Mouse (Mus musculus): ENCODE measurements at regions not wholly inside any gene's neighbourhood (a gene's known extent, or its start where the extent isn't known, plus 50 kb on each side); places are given as distances from the start of the nearest gene placed in this dataset.

- DNase-seq (ENCODE audit: low read depth, low spot score) (no peak), ATAC-seq (no peak)
- no peak for TF ChIP-seq CTCF (IDR thresholded peaks at IDR 0.05)
- ChIA-PET CTCF (no interaction called here), POLR2A (no interaction called here)
- in situ Hi-C loops (cut with MboI; ENCODE audit: low pct_unique_long_range_greater_than_20kb) = no loop called here
- no peaks in the 10 kb centered on the region for H3K27me3 ChIP-seq
Measured at GRCm38 (mm10) chr12:57926886-57927285, 284.7 kb upstream of the Sstr1 start.

- ATAC-seq (no peak), DNase-seq (ENCODE audit: low read depth, low spot score) (no peak)
- no peak for TF ChIP-seq CTCF (IDR thresholded peaks at IDR 0.05)
- in situ Hi-C loops (cut with MboI; ENCODE audit: low pct_unique_long_range_greater_than_20kb) = no loop called here
- H3K27me3 ChIP-seq = no peaks in the 10 kb centered on the region
- ChIA-PET POLR2A (no interaction called here), CTCF (no interaction called here)
Measured at GRCm38 (mm10) chr12:57928030-57928429, 283.5 kb upstream of the Sstr1 start.

GRCm38 (mm10) chr12:57931856-57932255 lies 279.7 kb upstream of the Sstr1 start:
- ChIA-PET CTCF (no interaction called here), POLR2A (no interaction called here)
- ATAC-seq = no peak
- no peaks in the 10 kb centered on the region for H3K27me3 ChIP-seq
- in situ Hi-C loops (cut with MboI; ENCODE audit: low pct_unique_long_range_greater_than_20kb) = no loop called here
- no peak for DNase-seq (ENCODE audit: low read depth, low spot score)
- no peak for TF ChIP-seq CTCF (IDR thresholded peaks at IDR 0.05)

- ATAC-seq (no peak), DNase-seq (ENCODE audit: low read depth, low spot score) (no peak)
- H3K27me3 ChIP-seq = peaks cover 3% of the 10 kb centered on the region
- in situ Hi-C loops (cut with MboI; ENCODE audit: low pct_unique_long_range_greater_than_20kb) = no loop called here
- POLR2A ChIA-PET = no interaction called here
- CTCF ChIA-PET = no interaction called here
- no peak for TF ChIP-seq CTCF (IDR thresholded peaks at IDR 0.05)
Measured at GRCm38 (mm10) chr12:57949886-57950285, 261.7 kb upstream of the Sstr1 start.

- DNase-seq (ENCODE audit: low read depth, low spot score) (no peak), ATAC-seq (no peak)
- H3K27me3 ChIP-seq = peaks cover 11% of the 10 kb centered on the region
- POLR2A ChIA-PET = no interaction called here
- CTCF ChIA-PET = interaction anchor here (1.2 kb wide), 1 partner anchor 12 kb away, joined by 3 read pairs; no protein-coding TSS in a partner anchor
- in situ Hi-C loops (cut with MboI; ENCODE audit: low pct_unique_long_range_greater_than_20kb) = no loop called here
- no peak for TF ChIP-seq CTCF (IDR thresholded peaks at IDR 0.05)
Measured at GRCm38 (mm10) chr12:57958527-57958926, 253.0 kb upstream of the Sstr1 start.

GRCm38 (mm10) chr12:57960171-57960570 lies 251.4 kb upstream of the Sstr1 start:
- ChIA-PET CTCF (no interaction called here), POLR2A (no interaction called here)
- ATAC-seq (no peak), DNase-seq (ENCODE audit: low read depth, low spot score) (no peak)
- TF ChIP-seq CTCF (IDR thresholded peaks at IDR 0.05) = no peak
- in situ Hi-C loops (cut with MboI; ENCODE audit: low pct_unique_long_range_greater_than_20kb) = no loop called here
- H3K27me3 ChIP-seq = peaks cover 5% of the 10 kb centered on the region

- in situ Hi-C loops (cut with MboI; ENCODE audit: low pct_unique_long_range_greater_than_20kb) = no loop called here
- CTCF ChIA-PET = no interaction called here
Measured at GRCm38 (mm10) chr12:57969168-57969567, 242.4 kb upstream of the Sstr1 start.

GRCm38 (mm10) chr12:57970163-57970562 lies 241.4 kb upstream of the Sstr1 start:
- in situ Hi-C loops (cut with MboI; ENCODE audit: low pct_unique_long_range_greater_than_20kb) = no loop called here
- ATAC-seq = no peak
- no peak for TF ChIP-seq CTCF (IDR thresholded peaks at IDR 0.05)
- CTCF ChIA-PET = no interaction called here
- DNase-seq (ENCODE audit: low read depth, low spot score) = no peak
- POLR2A ChIA-PET = no interaction called here
- no peaks in the 10 kb centered on the region for H3K27me3 ChIP-seq

More at GRCm38 (mm10) chr12:57969168-57969567, 242.4 kb upstream of the Sstr1 start:
- DNase-seq (ENCODE audit: low read depth, low spot score) (no peak), ATAC-seq (no peak)
- no peaks in the 10 kb centered on the region for H3K27me3 ChIP-seq
- POLR2A ChIA-PET = no interaction called here
- no peak for TF ChIP-seq CTCF (IDR thresholded peaks at IDR 0.05)

- in situ Hi-C loops (cut with MboI; ENCODE audit: low pct_unique_long_range_greater_than_20kb) = no loop called here
- DNase-seq (ENCODE audit: low read depth, low spot score) (no peak), ATAC-seq (no peak)
- ChIA-PET CTCF (no interaction called here), POLR2A (no interaction called here)
- H3K27me3 ChIP-seq = no peaks in the 10 kb centered on the region
- no peak for TF ChIP-seq CTCF (IDR thresholded peaks at IDR 0.05)
Measured at GRCm38 (mm10) chr12:57972484-57972883, 239.1 kb upstream of the Sstr1 start.

Measured in Patski (cell line).